Comparison of ENCODE assay signal across 26 mouse cellular contexts in genomic region chr15:26100199-26100598, GRCm38 (mm10).
"Had no signal": no experiment of that assay in that cellular context is flagged by ENCODE, and none has a peak within 500 bp of the region (broad histone marks: within the 10 kb centered on the region; RNA-seq: fewer than 3 reads in every experiment).

No protein-coding gene starts in this region.

- H3K36me3 ChIP-seq: heart, embryonic 10.5 days; heart, embryonic 12.5 days; hindbrain, embryonic 10.5 days; hindbrain, embryonic 12.5 days; limb, embryonic 10.5 days; limb, embryonic 12.5 days; liver, embryonic 13.5 days; liver, embryonic 15.5 days had no signal

- H3K4me3 ChIP-seq: gastrocnemius, adult 2 months; heart, embryonic 10.5 days; heart, embryonic 12.5 days; hindbrain, embryonic 10.5 days; hindbrain, embryonic 12.5 days; layer of hippocampus, adult 2 months; limb, embryonic 10.5 days; limb, embryonic 12.5 days; liver, embryonic 13.5 days; liver, embryonic 15.5 days had no signal

- ATAC-seq: hindbrain, embryonic 16.5 days; inflammation-experienced regulatory T-cells, adult 6 months; intestine, embryonic 16.5 days had no signal

- H3K27me3 ChIP-seq: heart, embryonic 12.5 days; hindbrain, embryonic 12.5 days; limb, embryonic 12.5 days; liver, embryonic 13.5 days; liver, embryonic 15.5 days had no signal

- H3K4me2 ChIP-seq: heart, embryonic 12.5 days; hindbrain, embryonic 12.5 days; hindbrain, embryonic 14.5 days; limb, embryonic 12.5 days; liver, embryonic 11.5 days; liver, embryonic 13.5 days; liver, embryonic 15.5 days had no signal

- DNase-seq: gastrocnemius, adult 2 months; gastrocnemius, postnatal 10 days; gastrocnemius, postnatal 25 days; heart, adult 18-20 months; heart, postnatal 10 days; heart, postnatal 4 days; kidney, adult 18-20 months; kidney, adult 8-10 months; kidney, postnatal 10 days; kidney, postnatal 25 days; kidney, postnatal 4 days; liver; liver, embryonic 13.5 days had no signal

- H3K27ac ChIP-seq: gastrocnemius, adult 2 months; heart, embryonic 10.5 days; hindbrain, embryonic 10.5 days; hindbrain, embryonic 12.5 days; hindbrain, embryonic 14.5 days; layer of hippocampus, adult 2 months; limb, embryonic 10.5 days; limb, embryonic 12.5 days; liver, embryonic 13.5 days; liver, embryonic 15.5 days had no signal

- H3K9ac ChIP-seq: heart, embryonic 12.5 days; hindbrain, embryonic 12.5 days; hindbrain, embryonic 14.5 days; limb, embryonic 12.5 days; liver, embryonic 13.5 days; liver, embryonic 15.5 days had no signal

- H3K9me3 ChIP-seq: heart, embryonic 10.5 days; heart, embryonic 12.5 days; hindbrain, embryonic 10.5 days; hindbrain, embryonic 12.5 days; limb, embryonic 10.5 days; limb, embryonic 12.5 days; liver, embryonic 13.5 days; liver, embryonic 15.5 days had no signal

- H3K4me1 ChIP-seq: heart, embryonic 10.5 days; heart, embryonic 12.5 days; hindbrain, embryonic 10.5 days; hindbrain, embryonic 12.5 days; limb, embryonic 10.5 days; limb, embryonic 12.5 days; liver, embryonic 13.5 days; liver, embryonic 15.5 days had no signal
